Mouse (Mus musculus): ENCODE measurements around the gene Poln.

The Poln gene

DNA sequence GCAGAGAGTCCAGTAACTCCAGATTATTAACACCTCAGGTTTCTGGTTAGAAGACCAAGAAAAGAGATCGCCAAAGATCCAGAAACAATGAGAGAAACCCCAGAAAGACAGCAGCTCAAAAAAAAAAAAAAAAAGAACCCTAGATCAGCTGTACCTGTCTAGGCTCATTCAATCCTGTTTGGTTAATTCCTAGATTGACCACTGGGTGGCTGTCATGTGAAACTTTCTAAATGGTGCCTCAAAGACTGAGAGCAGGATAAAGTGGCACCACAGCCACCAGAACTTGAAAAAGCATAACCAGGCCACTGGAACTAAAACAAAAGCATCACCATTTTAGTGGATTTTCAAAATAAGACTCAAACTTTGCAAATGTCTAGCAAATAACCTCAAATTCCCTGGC, 71.9 kb downstream of the Poln start:
- DNase-seq = peak; percentile 81

GRCm38 (mm10) chr5:34093021-34093420, 76.2 kb downstream of the Poln start:
- DNase-seq = no peak

GRCm38 (mm10) chr5:34032520-34032919, 136.7 kb downstream of the Poln start:
- no peak for DNase-seq

DNA sequence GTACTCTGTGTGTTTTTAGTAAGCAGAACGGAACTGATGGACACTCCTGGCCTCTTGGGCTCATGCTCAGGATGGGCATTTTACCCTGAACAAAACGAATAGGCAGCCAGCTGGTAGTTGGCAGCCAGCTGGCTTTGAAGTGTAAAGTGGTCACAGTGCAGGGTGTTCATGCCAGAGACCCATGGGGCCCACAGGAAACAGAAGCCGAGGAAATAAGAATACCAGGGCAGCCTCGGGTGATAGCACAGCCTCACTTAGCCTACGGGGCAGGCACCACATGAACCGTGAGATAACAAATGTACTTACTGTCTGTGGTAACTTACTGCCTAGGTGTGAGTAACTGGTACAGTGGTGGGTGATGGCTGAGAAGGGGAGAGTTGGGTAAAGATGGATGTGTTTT, 138.2 kb downstream of the Poln start:
- no peak for DNase-seq

DNA sequence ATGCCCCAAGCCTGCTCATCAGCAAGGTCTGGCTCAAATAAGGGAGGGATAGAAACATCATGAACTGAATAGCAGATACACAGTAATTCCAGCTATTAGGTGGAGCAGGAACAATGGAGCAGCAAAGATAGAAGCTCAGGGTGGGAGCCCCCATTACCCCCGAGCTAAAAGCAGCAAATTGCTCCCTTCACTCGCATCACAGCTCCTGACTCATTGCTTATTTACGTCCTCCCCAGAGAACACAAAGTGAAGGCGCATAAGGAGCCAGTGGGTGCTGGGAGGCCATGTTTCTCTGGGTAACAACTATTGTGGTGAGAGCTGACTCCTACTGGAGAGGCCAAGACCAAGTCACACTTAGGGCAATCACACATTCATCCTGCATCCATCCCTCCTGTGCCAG, 139.1 kb downstream of the Poln start:
- no peak for DNase-seq

GRCm38 (mm10) chr5:34018968-34019367, 150.3 kb downstream of the Poln start:
- DNase-seq = no peak

- DNase-seq = no peak
These were observed 154.6 kb downstream of the Poln start for GRCm38 (mm10) chr5:34014652-34015051.

DNA sequence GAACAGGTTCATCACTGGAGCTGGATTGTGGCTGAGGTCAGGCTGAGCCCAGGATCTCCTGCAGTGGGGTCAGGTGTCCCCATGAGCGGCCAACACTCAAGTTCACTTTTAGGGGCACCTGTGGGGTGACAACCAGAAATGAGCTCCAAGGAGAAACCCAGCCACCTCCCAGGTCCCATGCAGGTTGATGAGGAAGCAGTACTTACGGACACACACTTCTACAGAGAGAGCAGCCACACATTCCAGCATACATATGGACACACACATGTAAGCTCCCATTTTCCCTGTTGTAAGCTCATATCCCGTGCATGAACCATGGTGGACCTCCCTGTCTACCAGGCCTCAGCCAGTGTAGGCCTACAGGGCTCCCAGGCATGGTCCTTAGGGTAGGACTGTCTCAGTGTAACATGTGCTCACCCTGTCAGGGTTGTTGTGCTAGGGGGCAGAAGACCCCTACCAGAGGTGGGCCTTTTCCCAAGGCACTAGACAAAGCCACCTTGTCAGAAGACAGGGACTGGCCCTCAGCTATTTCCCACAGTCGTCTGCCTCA, 161.8 kb downstream of the Poln start:
- no peak for DNase-seq

DNA sequence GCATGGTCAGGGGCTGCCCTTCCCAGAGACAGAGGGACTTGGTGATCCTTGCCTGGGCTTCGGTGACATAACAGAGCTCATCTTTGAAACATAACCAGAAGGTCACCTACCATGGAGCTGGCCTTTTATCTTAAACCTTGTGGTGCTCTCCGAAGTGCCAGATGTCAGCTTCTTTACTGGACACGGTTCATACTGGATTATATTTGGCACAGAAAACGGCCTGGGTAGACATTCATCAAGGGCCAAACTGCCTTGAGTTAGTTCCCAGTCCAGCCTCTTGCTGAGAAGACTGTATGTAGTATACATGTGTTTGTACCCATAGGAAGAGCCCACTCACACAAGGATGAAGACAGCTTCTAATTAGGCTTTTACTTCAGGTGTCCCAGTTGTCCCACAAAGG, 162.4 kb downstream of the Poln start:
- no peak for DNase-seq

DNA sequence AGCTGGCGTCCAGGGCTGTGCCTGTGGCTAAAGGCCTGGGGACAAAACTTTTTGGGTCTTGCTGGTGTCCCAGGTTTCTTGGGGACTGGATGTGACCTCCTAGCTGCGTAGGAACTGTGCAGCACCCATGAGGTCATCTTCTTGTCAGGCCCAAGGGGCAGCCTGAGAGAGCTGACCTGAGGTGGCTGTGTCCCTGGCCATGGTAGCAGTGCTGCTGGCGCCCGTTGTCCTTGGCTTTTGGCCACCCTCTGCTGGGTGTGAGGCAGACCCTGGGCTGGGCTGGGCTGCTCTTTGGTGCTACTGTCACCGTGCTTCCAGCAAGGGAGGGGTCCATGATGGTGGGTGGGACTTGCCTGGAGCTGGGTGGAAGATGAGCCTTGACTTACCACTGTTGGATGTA, 164.6 kb downstream of the Poln start:
- DNase-seq = no peak

DNA sequence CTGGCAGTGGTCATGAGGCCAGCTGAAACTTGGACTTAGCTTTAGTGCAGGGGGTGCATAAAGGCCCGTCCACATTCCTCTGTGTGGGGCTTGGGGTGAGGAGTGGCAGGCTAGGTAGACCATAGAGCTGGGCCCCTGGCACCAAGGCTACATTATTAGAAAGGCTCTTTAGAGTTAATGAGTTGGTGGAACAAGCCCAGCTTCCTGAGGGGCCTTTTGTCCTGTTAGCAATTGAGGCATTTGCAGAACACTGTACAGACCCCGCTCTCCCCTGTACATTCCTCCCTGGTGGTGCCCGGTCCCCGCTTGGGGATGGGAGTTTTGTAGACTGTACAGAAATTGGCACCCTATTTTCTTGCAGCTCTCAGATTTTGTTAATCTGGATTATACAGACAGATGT, 166.6 kb downstream of the Poln start:
- DNase-seq = no peak

- DNase-seq = no peak
These were observed 167.8 kb downstream of the Poln start for GRCm38 (mm10) chr5:34001401-34001800.

- DNase-seq = no peak
These were observed 168.4 kb downstream of the Poln start for GRCm38 (mm10) chr5:34000809-34001208.

DNA sequence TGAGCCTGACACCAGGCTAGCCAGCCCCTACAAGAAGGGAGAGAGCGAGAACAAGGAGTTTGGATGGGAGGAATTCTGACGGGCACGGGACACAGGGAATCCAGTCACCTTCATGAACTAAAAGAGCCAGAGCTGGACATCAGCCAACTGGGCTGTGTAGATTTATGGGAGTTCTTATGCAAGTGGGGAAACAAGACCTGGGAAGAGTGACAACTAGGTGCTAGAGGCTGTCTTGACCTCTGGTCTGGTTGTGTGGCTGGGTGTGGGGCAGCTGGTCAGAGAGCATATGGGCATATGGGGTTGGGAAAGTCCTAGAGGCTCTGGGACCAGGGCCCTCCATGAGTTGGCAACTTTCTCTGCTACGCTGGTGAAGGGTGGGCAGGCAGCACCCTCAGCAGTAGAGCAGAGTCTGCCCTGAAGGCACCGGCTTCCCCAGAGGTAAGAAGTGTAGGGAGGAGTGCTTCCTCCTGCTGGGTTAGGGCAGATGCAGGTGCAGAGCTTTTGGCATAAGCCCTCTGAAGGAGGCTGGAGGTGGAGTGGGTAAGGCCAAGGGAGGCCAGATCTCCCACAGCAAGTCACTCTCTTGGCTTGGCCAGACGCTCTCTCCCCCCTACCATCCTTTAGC, 169.7 kb downstream of the Poln start:
- peak; percentile 62 for DNase-seq

- DNase-seq = no peak
These were observed 170.8 kb downstream of the Poln start for GRCm38 (mm10) chr5:33998505-33998877.

DNA sequence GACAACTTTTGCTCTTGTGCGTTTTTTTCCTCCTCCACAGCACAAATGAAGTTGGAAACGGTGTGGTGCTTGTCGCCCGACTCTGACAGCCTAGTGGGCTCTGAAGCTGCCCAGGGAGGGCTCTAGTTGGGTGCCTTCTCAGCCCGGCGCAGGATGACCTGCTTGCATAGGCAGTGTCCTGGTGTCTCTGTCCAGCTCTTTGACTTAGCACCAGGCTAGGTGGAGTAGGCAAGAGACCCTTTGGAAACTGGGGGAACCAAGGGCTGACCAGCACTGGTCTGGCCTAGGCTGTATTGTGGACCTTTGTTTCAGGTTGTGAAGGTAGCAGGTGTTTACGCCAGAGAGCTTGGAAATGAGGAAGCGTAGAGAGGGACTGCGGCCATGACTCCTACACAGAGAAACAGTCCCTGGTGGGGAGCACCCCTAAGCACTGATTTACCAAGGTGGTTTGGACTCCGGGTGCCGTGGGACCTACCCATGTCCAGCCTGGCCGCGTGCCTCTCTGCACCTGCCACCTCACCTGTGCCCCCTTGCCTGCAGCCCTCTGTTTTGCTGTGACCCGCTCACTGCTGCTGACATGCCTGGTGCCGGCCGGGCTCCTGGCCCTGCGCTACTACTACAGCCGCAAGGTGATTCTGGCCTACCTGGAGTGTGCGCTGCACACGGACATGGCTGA, 171.3 kb downstream of the Poln start:
- DNase-seq = peak; percentile 52

GRCm38 (mm10) chr5:33997051-33997741, 172.1 kb downstream of the Poln start:
- DNase-seq = peak; percentile 78

DNA sequence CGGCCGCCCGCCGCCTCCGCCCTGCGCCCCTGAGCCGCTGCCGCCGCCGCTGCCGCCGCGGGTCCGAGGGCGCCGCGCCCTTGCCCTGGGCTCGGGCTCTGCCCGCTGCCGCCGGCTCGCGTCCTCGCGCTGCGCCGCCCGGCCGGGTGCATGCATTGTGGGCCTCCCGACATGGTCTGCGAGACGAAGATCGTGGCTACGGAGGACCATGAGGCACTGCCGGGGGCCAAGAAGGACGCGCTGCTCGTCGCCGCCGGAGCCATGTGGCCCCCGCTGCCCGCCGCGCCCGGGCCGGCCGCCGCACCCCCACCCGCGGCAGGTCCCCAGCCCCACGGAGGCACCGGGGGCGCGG, 172.6 kb downstream of the Poln start:
- DNase-seq = no peak

DNA sequence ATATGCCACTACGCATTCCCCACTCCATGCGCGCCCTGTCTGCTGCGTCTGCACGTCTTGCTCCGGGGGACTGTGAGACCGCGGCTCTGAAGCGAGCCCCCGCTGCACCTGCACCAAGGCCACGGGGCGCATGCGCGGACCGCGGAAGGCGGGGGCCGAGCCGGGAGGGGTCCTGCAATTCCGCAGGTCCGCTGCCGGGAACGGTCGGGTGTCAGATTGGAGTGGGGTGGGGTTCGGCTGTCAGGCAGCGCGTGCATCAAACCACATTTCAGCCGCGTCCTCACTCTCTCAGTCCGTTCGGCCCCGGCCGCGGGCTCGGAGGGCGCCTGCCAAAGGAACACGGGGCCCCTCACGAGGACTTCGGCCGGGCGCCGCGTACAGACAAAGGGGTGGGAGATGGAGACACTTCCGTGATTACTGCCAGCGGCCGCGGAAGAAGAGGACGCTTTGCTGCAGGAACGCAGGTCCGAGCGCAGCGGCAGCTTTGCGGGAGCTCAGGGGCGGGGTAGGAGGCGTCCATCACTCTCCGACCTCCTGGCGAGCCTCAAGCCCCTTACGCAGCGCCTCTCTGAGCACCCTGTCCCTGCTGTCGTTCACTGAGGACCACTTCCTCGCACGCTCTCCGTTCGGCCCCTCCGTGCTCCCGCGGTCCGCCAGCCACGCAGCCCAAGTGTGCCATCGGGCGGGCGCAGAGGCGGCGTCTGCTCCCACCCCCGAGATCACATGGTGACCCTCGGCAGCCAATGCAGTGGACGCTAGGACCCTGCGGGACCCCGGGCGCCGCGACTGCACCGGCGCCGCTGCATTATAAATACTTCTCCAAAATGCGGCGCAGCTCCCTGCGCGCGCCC, 173.2 kb downstream of the Poln start, which contains the start of gene Nat8l:
Gene Nat8l (plus strand): TSS at position 142 of the 851 bp plus-strand sequence.
- DNase-seq = peak; percentile 92

- DNase-seq = peak; percentile 79
These were observed 174.3 kb downstream of the Poln start for GRCm38 (mm10) chr5:33994671-33995625.

GRCm38 (mm10) chr5:33983309-33984121, 185.7 kb downstream of the Poln start, which contains the start of gene Gm1673:
Gm1673 (plus strand) TSS chr5:33983433.
- DNase-seq = peak; percentile 87

All from cerebellum, adult 9-10 months (tissue).